Mouse (Mus musculus) brain, embryonic 18.5 days (tissue): ENCODE measurements around the gene Cenpt.

Source experiments
- DNase-seq: peaks from one replicate; pipeline ENCODE4 v3.0.0-alpha.2; 2012; ENCODE audit warnings: low read depth, low spot score

Gene Cenpt

GRCm38 (mm10) chr8:105853178-105853577, at the start of gene Cenpt:
TSS of gene Cenpt (minus strand) at chr8:105853278.
- no peak for DNase-seq

- no peak for DNase-seq
These were observed 48.0 kb upstream of the Cenpt start for GRCm38 (mm10) chr8:105900941-105901616.

GRCm38 (mm10) chr8:105900180-105900940, 47.3 kb upstream of the Cenpt start, which contains the start of gene Pskh1:
TSS of gene Pskh1 (plus strand) at chr8:105900441.
- DNase-seq, result peak; percentile 87

GRCm38 (mm10) chr8:105897801-105898480, 44.9 kb upstream of the Cenpt start:
- no peak for DNase-seq

- DNase-seq, result no peak
These were observed 40.3 kb upstream of the Cenpt start, which contains the start of gene Nrn1l for GRCm38 (mm10) chr8:105893339-105893738. TSS of gene Nrn1l (plus strand) at chr8:105893567.

- no peak for DNase-seq
These were observed 39.4 kb upstream of the Cenpt start for GRCm38 (mm10) chr8:105892432-105892831.

- DNase-seq, result no peak
These were observed 37.8 kb upstream of the Cenpt start for GRCm38 (mm10) chr8:105890870-105891269.

GRCm38 (mm10) chr8:105889756-105890465, 36.8 kb upstream of the Cenpt start:
- no peak for DNase-seq

- DNase-seq, result no peak
These were observed 27.9 kb upstream of the Cenpt start, which contains the start of gene Edc4 for GRCm38 (mm10) chr8:105880754-105881520. TSS of gene Edc4 (plus strand) at chr8:105880881.

GRCm38 (mm10) chr8:105874301-105874700, 21.2 kb upstream of the Cenpt start:
- no peak for DNase-seq

GRCm38 (mm10) chr8:105866364-105867029, 13.4 kb upstream of the Cenpt start:
- no peak for DNase-seq

- no peak for DNase-seq
These were observed 8.9 kb upstream of the Cenpt start for GRCm38 (mm10) chr8:105861951-105862350.

- DNase-seq, result peak; percentile 91
These were observed 7.3 kb upstream of the Cenpt start, which contains the start of gene Nutf2 for GRCm38 (mm10) chr8:105860143-105860981. TSS of gene Nutf2 (plus strand) at chr8:105860580.

GRCm38 (mm10) chr8:105859314-105859713, 6.2 kb upstream of the Cenpt start:
- DNase-seq, result no peak

GRCm38 (mm10) chr8:105858495-105858894, 5.4 kb upstream of the Cenpt start:
- no peak for DNase-seq

GRCm38 (mm10) chr8:105856168-105856835, 3.2 kb upstream of the Cenpt start:
- DNase-seq, result no peak

- no peak for DNase-seq
These were observed 2.4 kb upstream of the Cenpt start for GRCm38 (mm10) chr8:105855248-105856167.
